Mouse (Mus musculus) spleen, adult 2 months (tissue): ENCODE measurements around the gene Scube2.

ENCODE experiments used
- CTCF ChIP-seq: fragments of 200-500 bp; IDR thresholded peaks from 2 replicates; pipeline ENCODE4 v1.5.1; 2011; ENCODE audit warnings: mild to moderate bottlenecking, inconsistent platforms; ENCODE audit not compliant: insufficient read depth, insufficient read length, insufficient replicate concordance; ENCODE audit errors: extremely low read depth
- POLR2A ChIP-seq: fragments of 200-500 bp; IDR thresholded peaks from 2 replicates; pipeline ENCODE4 v1.6.1; 2011; ENCODE audit warnings: low read depth, low read length, inconsistent platforms

DNA sequence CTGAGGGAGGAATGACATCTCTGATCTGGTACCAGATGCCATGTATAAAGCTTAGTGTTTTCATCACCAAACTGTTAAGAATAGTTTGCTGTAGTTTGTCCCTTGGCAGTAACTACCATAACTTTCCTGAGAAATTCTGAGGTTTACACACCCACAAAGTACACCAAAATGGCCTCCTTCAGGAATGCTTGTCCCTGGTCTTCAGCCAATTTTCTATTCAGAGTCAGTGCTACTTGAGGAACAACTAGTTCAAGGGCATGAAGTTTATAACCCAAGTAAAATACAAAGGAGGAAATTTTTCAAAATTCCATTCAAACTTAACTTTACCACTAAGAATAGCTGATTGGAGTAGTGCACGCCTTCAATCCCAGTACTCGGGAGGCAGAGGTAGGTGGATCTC, 40.7 kb upstream of the Scube2 start:
- no peak for TF ChIP-seq CTCF
- no peak for TF ChIP-seq POLR2A
